Mouse (Mus musculus): ENCODE measurements around the gene Fam198b.

Fam198b gene

GRCm38 (mm10) chr3:79989911-79990310 lies 105.6 kb downstream of the Fam198b start:
- DNase-seq: no peak

- DNase-seq: no peak
Measured at GRCm38 (mm10) chr3:79990480-79990879, 106.1 kb downstream of the Fam198b start.

GRCm38 (mm10) chr3:79994029-79994539 lies 109.8 kb downstream of the Fam198b start:
- no peak for DNase-seq

DNA sequence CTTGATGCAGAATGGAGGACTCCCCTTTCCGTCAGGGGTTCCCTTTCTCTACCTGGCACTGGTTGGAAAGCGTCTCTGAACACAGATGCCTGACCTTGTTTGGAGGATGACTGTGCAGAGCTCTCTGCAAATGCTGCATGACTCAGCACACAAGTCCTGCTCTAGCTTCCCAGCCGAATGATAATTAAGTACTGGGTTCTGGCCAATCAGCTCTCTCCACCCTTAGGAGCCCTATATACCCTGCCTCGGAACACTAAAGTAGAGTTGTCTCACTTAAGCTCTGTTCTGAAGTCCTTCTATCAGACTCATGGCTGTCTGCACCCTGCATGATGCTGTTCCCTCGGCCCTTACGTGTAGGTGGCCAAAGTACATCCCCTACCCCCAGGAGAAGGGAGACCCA lies 111.4 kb downstream of the Fam198b start:
- DNase-seq: no peak

Data from cerebellum, adult 9-11 months (tissue).